Mouse (Mus musculus) adrenal gland, postnatal 4 days (tissue): ENCODE measurements around the gene Hist1h2bq. TPM values are rescaled to one million over a fixed set of nuclear protein-coding genes. Genes with fewer than 3 reads are reported as not detected.

ENCODE experiments used
- microRNA-seq: library from miRNA; unstranded; fragments of <30 nt; microRNA quantifications from one replicate; pipeline ENCODE4 v1.2.0, GENCODE M21; 2021
- total RNA-seq, 2 experiments: library from RNA; stranded (reverse); gene quantifications; 2 replicates each; pipeline ENCODE4 v1.2.3; 2021

Gene Hist1h2bq
- total RNA-seq, 2 experiments from 2014 or later = 352 to 396 TPM

Small RNA genes lying within 50 kb of the gene (microRNA-seq; reads per million reads assigned to microRNA genes)
- gene Gm19658 (not detected), gene Gm44346 (not detected), gene Gm44466 (not detected)

Other genes starting within 250 kb of the Hist1h2bq start
- gene Olfr1364, start 228.4 kb downstream of the Hist1h2bq start, total RNA-seq = not detected
- not detected for gene Olfr1362, start 196.2 kb downstream of the Hist1h2bq start, total RNA-seq
- gene Olfr11, start 167.7 kb downstream of the Hist1h2bq start, total RNA-seq = under 1 TPM in 1 of 2 experiments, not detected in 1; 0.08 TPM
- not detected for gene Olfr1361, start 146.8 kb downstream of the Hist1h2bq start, total RNA-seq
- gene Olfr1360, start 132.8 kb downstream of the Hist1h2bq start, total RNA-seq = not detected
- gene Olfr1359, start 112.1 kb downstream of the Hist1h2bq start, total RNA-seq = not detected
- 100 to 1,000 TPM; 453 to 539 TPM for gene Hist1h2bl, start 94.1 kb downstream of the Hist1h2bq start, total RNA-seq
- 100 to 1,000 TPM; 319 to 362 TPM for gene Hist1h2ai, start 93.8 kb downstream of the Hist1h2bq start, total RNA-seq
- gene Hist1h3h, start 92.5 kb downstream of the Hist1h2bq start, total RNA-seq = 100 to 1,000 TPM; 643 to 717 TPM
- 100 to 1,000 TPM; 142 to 169 TPM for gene Hist1h2bm, start 88.2 kb downstream of the Hist1h2bq start, total RNA-seq
- 100 to 1,000 TPM in 1 of 2 experiments, 10 to 100 TPM in 1; 89.5 to 116 TPM for gene Hist1h4j, start 75.1 kb downstream of the Hist1h2bq start, total RNA-seq
- gene Hist1h4k, start 59.7 kb downstream of the Hist1h2bq start, total RNA-seq = 1,000 to 10,000 TPM; 1,000 to 1,309 TPM
- gene Hist1h2ak, start 56.4 kb downstream of the Hist1h2bq start, total RNA-seq = 100 to 1,000 TPM; 172 to 196 TPM
- 100 to 1,000 TPM; 256 to 306 TPM for gene Hist1h2bn, start 56.1 kb downstream of the Hist1h2bq start, total RNA-seq
- 100 to 1,000 TPM; 315 to 390 TPM for gene Hist1h1b, start 29.6 kb downstream of the Hist1h2bq start, total RNA-seq
- 100 to 1,000 TPM; 511 to 579 TPM for gene Hist1h3i, start 26.8 kb downstream of the Hist1h2bq start, total RNA-seq
- 100 to 1,000 TPM; 122 to 129 TPM for gene Hist1h2an, start 23.0 kb downstream of the Hist1h2bq start, total RNA-seq
- 100 to 1,000 TPM; 192 to 223 TPM for gene Hist1h2bp, start 22.7 kb downstream of the Hist1h2bq start, total RNA-seq
- gene Hist1h2ao, start 268 bp upstream of the Hist1h2bq start, total RNA-seq = 100 to 1,000 TPM; 477 to 608 TPM
- 100 to 1,000 TPM; 742 to 886 TPM for gene Hist1h4m, start 1.5 kb upstream of the Hist1h2bq start, total RNA-seq
- 100 to 1,000 TPM; 144 to 157 TPM for gene Hist1h4n, start 22.0 kb upstream of the Hist1h2bq start, total RNA-seq
- 100 to 1,000 TPM; 329 to 379 TPM for gene Hist1h2ap, start 23.3 kb upstream of the Hist1h2bq start, total RNA-seq
- 100 to 1,000 TPM; 346 to 390 TPM for gene Hist1h2br, start 23.5 kb upstream of the Hist1h2bq start, total RNA-seq
- gene Zfp184, start 134.9 kb upstream of the Hist1h2bq start, total RNA-seq = 1 to 10 TPM; 3.8 to 4.7 TPM
- not detected for gene Pom121l2, start 171.0 kb upstream of the Hist1h2bq start, total RNA-seq
- not detected for gene Prss16, start 199.5 kb upstream of the Hist1h2bq start, total RNA-seq
- 100 to 1,000 TPM; 349 to 449 TPM for gene Hist1h2ah, start 225.4 kb upstream of the Hist1h2bq start, total RNA-seq
- 100 to 1,000 TPM; 500 to 615 TPM for gene Hist1h2bk, start 225.7 kb upstream of the Hist1h2bq start, total RNA-seq
- gene Hist1h4i, start 231.2 kb upstream of the Hist1h2bq start, total RNA-seq = 100 to 1,000 TPM; 221 to 240 TPM
- 100 to 1,000 TPM; 373 to 414 TPM for gene Hist1h2ag, start 232.7 kb upstream of the Hist1h2bq start, total RNA-seq
- gene Hist1h2bj, start 233.0 kb upstream of the Hist1h2bq start, total RNA-seq = 100 to 1,000 TPM; 290 to 321 TPM